Mouse (Mus musculus) MEL (cell line): ENCODE measurements at regions not wholly inside any gene's neighbourhood (a gene's known extent, or its start where the extent isn't known, plus 50 kb on each side); places are given as distances from the start of the nearest gene placed in this dataset.

Experiments used
- DNase-seq: peaks from one replicate; pipeline ENCODE4 v3.0.0; 2011; ENCODE audit warnings: low read depth, low spot score
- H3K27ac ChIP-seq: 2 replicates; pipeline ENCODE4 v1.5.1; 2012; ENCODE audit warnings: low read depth, mild to moderate bottlenecking, control low read depth, low read length, moderate library complexity; ENCODE audit not compliant: control insufficient read depth
- H3K27me3 ChIP-seq, 2 experiments: fragments of 150-350 bp in 1 of 2; sonication (generic) in 1 of 2; 2 replicates each; pipeline ENCODE4 v1.6.1; 2012; ENCODE audit warnings: low read length in 2 of 2, mild to moderate bottlenecking in 2 of 2, improper control_type of control experiment in 1 of 2, moderate library complexity in 1 of 2; ENCODE audit not compliant: insufficient read depth in 2 of 2, control insufficient read depth in 1 of 2
- H3K36me3 ChIP-seq, 2 experiments: 2 replicates each; pipeline ENCODE4 v1.6.1; 2012 to 2014; ENCODE audit warnings: low read length in 2 of 2, improper control_type of control experiment in 1 of 2, inconsistent platforms in 1 of 2, mild to moderate bottlenecking in 1 of 2; ENCODE audit not compliant: insufficient read depth in 2 of 2, control insufficient read depth in 1 of 2
- H3K4me1 ChIP-seq, 2 experiments: fragments of 150-350 bp in 1 of 2; sonication (generic) in 1 of 2; 2 replicates each; pipeline ENCODE4 v1.6.1; 2012; ENCODE audit warnings: low read length in 2 of 2, improper control_type of control experiment in 1 of 2, mild to moderate bottlenecking in 1 of 2; ENCODE audit not compliant: insufficient read depth in 2 of 2, control insufficient read depth in 1 of 2
- H3K4me3 ChIP-seq, 2 experiments: fragments of 150-350 bp in 1 of 2; sonication (generic) in 1 of 2; 2 replicates each; pipeline ENCODE4 v1.5.1; 2012; ENCODE audit warnings: low read depth in 2 of 2, low read length in 2 of 2, mild to moderate bottlenecking in 2 of 2, moderate library complexity in 2 of 2, control low read depth in 1 of 2, improper control_type of control experiment in 1 of 2; ENCODE audit not compliant: control insufficient read depth in 1 of 2, insufficient read depth in 1 of 2
- H3K79me2 ChIP-seq: 2 replicates; pipeline ENCODE4 v1.6.1; 2012; ENCODE audit warnings: mild to moderate bottlenecking, low read length, moderate library complexity; ENCODE audit not compliant: control insufficient read depth, poor library complexity, insufficient read depth
- H3K9ac ChIP-seq: 2 replicates; pipeline ENCODE4 v1.6.1; 2012; ENCODE audit warnings: low read depth, mild to moderate bottlenecking, control low read depth, low read length, moderate library complexity; ENCODE audit not compliant: control insufficient read depth, poor library complexity, severe bottlenecking
- H3K9me3 ChIP-seq: fragments of 150-350 bp; sonication (generic); replicated peaks from 2 replicates; pipeline ENCODE4 v1.6.1; 2012; ENCODE audit warnings: mild to moderate bottlenecking, low read length, improper control_type of control experiment, moderate library complexity; ENCODE audit not compliant: insufficient read depth
- CHD1 ChIP-seq: IDR thresholded peaks from 2 replicates; pipeline ENCODE4 v1.6.1; 2012; ENCODE audit warnings: low read depth, mild to moderate bottlenecking, inconsistent platforms, low read length, improper control_type of control experiment
- CHD2 ChIP-seq: IDR thresholded peaks from 2 replicates; pipeline ENCODE4 v1.6.1; 2011; ENCODE audit warnings: low read length, improper control_type of control experiment
- CTCF ChIP-seq, 3 experiments: IDR thresholded peaks in 2 of 3; conservative IDR thresholded peaks in 1 of 3; 2 replicates each; pipeline ENCODE4 v1.5.1; 2011 to 2012; ENCODE audit warnings: low read length in 3 of 3, low read depth in 2 of 3, mild to moderate bottlenecking in 2 of 3, improper control_type of control experiment in 1 of 3, inconsistent platforms in 1 of 3, mixed read lengths in 1 of 3, moderate library complexity in 1 of 3; ENCODE audit not compliant: control insufficient read depth in 1 of 3, insufficient read depth in 1 of 3, poor library complexity in 1 of 3, severe bottlenecking in 1 of 3
- E2F4 ChIP-seq: IDR thresholded peaks from 2 replicates; pipeline ENCODE4 v1.6.1; 2011; ENCODE audit warnings: low read depth, low read length, improper control_type of control experiment, borderline replicate concordance
- ELF1 ChIP-seq: IDR thresholded peaks from 2 replicates; pipeline ENCODE4 v1.6.1; 2014; ENCODE audit warnings: low read depth, mild to moderate bottlenecking, inconsistent platforms, low read length, improper control_type of control experiment, moderate library complexity
- ETS1 ChIP-seq: IDR thresholded peaks from 2 replicates; pipeline ENCODE4 v1.6.1; 2012; ENCODE audit warnings: low read depth, mild to moderate bottlenecking, inconsistent platforms, low read length, improper control_type of control experiment, moderate library complexity
- GATA1 ChIP-seq: IDR thresholded peaks from 2 replicates; pipeline ENCODE4 v1.6.1; 2011; ENCODE audit warnings: low read depth, low read length, improper control_type of control experiment
- HCFC1 ChIP-seq: IDR thresholded peaks from 2 replicates; pipeline ENCODE4 v1.6.1; 2012; ENCODE audit warnings: low read depth, mild to moderate bottlenecking, inconsistent platforms, low read length, improper control_type of control experiment, moderate library complexity
- JUND ChIP-seq: IDR thresholded peaks from 2 replicates; pipeline ENCODE4 v1.6.1; 2011; ENCODE audit warnings: low read depth, mild to moderate bottlenecking, improper control_type of control experiment, low read length
- KAT2A ChIP-seq: conservative IDR thresholded peaks from 2 replicates; pipeline ENCODE4 v1.6.1; 2012; ENCODE audit warnings: low read depth, low read length, improper control_type of control experiment, inconsistent platforms
- MAFK ChIP-seq: IDR thresholded peaks from 2 replicates; pipeline ENCODE4 v1.6.1; 2011; ENCODE audit warnings: low read depth, mild to moderate bottlenecking, low read length, improper control_type of control experiment, borderline replicate concordance
- MAX ChIP-seq: IDR thresholded peaks from 2 replicates; pipeline ENCODE4 v1.6.1; 2011; ENCODE audit warnings: low read length, improper control_type of control experiment
- MAZ ChIP-seq: IDR thresholded peaks from 2 replicates; pipeline ENCODE4 v1.6.1; 2012; ENCODE audit warnings: low read depth, mild to moderate bottlenecking, inconsistent platforms, low read length, improper control_type of control experiment
- MEF2A ChIP-seq: IDR thresholded peaks from 2 replicates; pipeline ENCODE4 v1.6.1; 2014; ENCODE audit warnings: low read depth, mild to moderate bottlenecking, inconsistent platforms, low read length, improper control_type of control experiment; ENCODE audit not compliant: poor library complexity, insufficient replicate concordance, severe bottlenecking; ENCODE audit errors: extremely low read depth
- MXI1 ChIP-seq: IDR thresholded peaks from 2 replicates; pipeline ENCODE4 v1.6.1; 2011; ENCODE audit warnings: mild to moderate bottlenecking, low read depth, low read length, improper control_type of control experiment
- NRF1 ChIP-seq: IDR thresholded peaks from 2 replicates; pipeline ENCODE4 v1.6.1; 2014; ENCODE audit warnings: low read depth, mild to moderate bottlenecking, inconsistent platforms, low read length, improper control_type of control experiment, moderate library complexity; ENCODE audit not compliant: poor library complexity, insufficient read depth, severe bottlenecking
- POLR2AphosphoS2 ChIP-seq: IDR thresholded peaks from 2 replicates; pipeline ENCODE4 v1.6.1; 2011; ENCODE audit warnings: low read length, improper control_type of control experiment
- POLR2AphosphoS5 ChIP-seq: IDR thresholded peaks from 2 replicates; pipeline ENCODE4 v1.6.1; 2012; ENCODE audit warnings: low read depth, borderline replicate concordance, mild to moderate bottlenecking, inconsistent platforms, low read length, moderate library complexity, mixed read lengths
- RAD21 ChIP-seq: IDR thresholded peaks from 2 replicates; pipeline ENCODE4 v1.6.1; 2011; ENCODE audit warnings: mild to moderate bottlenecking, low read depth, low read length, improper control_type of control experiment
- SMC3 ChIP-seq: IDR thresholded peaks from 2 replicates; pipeline ENCODE4 v1.6.1; 2011; ENCODE audit warnings: low read depth, low read length, improper control_type of control experiment
- TAL1 ChIP-seq: IDR thresholded peaks from 2 replicates; pipeline ENCODE4 v1.6.1; 2012; ENCODE audit warnings: mild to moderate bottlenecking, inconsistent platforms, low read length, moderate library complexity, mixed read lengths
- TCF12 ChIP-seq: IDR thresholded peaks from 2 replicates; pipeline ENCODE4 v1.6.1; 2014; ENCODE audit warnings: low read depth, mild to moderate bottlenecking, inconsistent platforms, low read length, improper control_type of control experiment, moderate library complexity
- UBTF ChIP-seq: IDR thresholded peaks from 2 replicates; pipeline ENCODE4 v1.6.1; 2012; ENCODE audit warnings: low read depth, mild to moderate bottlenecking, inconsistent platforms, low read length, improper control_type of control experiment, moderate library complexity, borderline replicate concordance; ENCODE audit not compliant: insufficient read depth
- USF2 ChIP-seq, 2 experiments: IDR thresholded peaks; 2 replicates each; pipeline ENCODE4 v1.6.1; 2011 to 2012; ENCODE audit warnings: improper control_type of control experiment in 2 of 2, low read length in 2 of 2, borderline replicate concordance in 1 of 2, inconsistent platforms in 1 of 2, low read depth in 1 of 2, mild to moderate bottlenecking in 1 of 2; ENCODE audit not compliant: insufficient read depth in 1 of 2
- ZC3H11A ChIP-seq: IDR thresholded peaks from 2 replicates; pipeline ENCODE4 v1.6.1; 2012; ENCODE audit warnings: low read depth, mild to moderate bottlenecking, inconsistent platforms, low read length, improper control_type of control experiment
- ZMIZ1 ChIP-seq: IDR thresholded peaks from 2 replicates; pipeline ENCODE4 v1.6.1; 2012; ENCODE audit warnings: low read depth, mild to moderate bottlenecking, inconsistent platforms, low read length, improper control_type of control experiment, moderate library complexity

- Histone ChIP-seq H3K79me2 (no peaks in the 10 kb centered on the region), H3K9me3 (no peaks in the 10 kb centered on the region), H3K36me3 (no peaks in the 10 kb centered on the region), H3K4me3 (no peak overlapping the region), H3K4me1 (no peaks in the 10 kb centered on the region), H3K9ac (no peak overlapping the region), H3K27me3 (no peaks in the 10 kb centered on the region), H3K27ac (no peak overlapping the region)
- no peak for TF ChIP-seq USF2 (IDR thresholded peaks at IDR 0.05; ENCODE audit: borderline replicate concordance in 1 of 2, insufficient read depth in 1 of 2, low read depth in 1 of 2, low read length in 2 of 2)
- no peak for TF ChIP-seq GATA1
- no peak for TF ChIP-seq CTCF (IDR thresholded peaks at IDR 0.05 in 2 of 3, conservative IDR thresholded peaks at IDR 0.05 in 1 of 3; ENCODE audit: control insufficient read depth in 1 of 3, insufficient read depth in 1 of 3, low read depth in 2 of 3, low read length in 3 of 3, poor library complexity in 1 of 3, severe bottlenecking in 1 of 3)
- TF ChIP-seq KAT2A: no peak
- TF ChIP-seq RAD21: no peak
- no peak for TF ChIP-seq CHD2
- no peak for TF ChIP-seq E2F4
- TF ChIP-seq MXI1: no peak
- TF ChIP-seq ZC3H11A: no peak
- TF ChIP-seq TCF12: no peak
- no peak for TF ChIP-seq NRF1
- TF ChIP-seq ETS1: no peak
- no peak for TF ChIP-seq MAZ
- no peak for TF ChIP-seq MEF2A
- TF ChIP-seq ZMIZ1: no peak
- no peak for TF ChIP-seq POLR2AphosphoS2
- no peak for TF ChIP-seq TAL1
- DNase-seq: no peak
Measured at GRCm38 (mm10) chr10:122291091-122291490, 157.2 kb upstream of the Avpr1a start.

DNA sequence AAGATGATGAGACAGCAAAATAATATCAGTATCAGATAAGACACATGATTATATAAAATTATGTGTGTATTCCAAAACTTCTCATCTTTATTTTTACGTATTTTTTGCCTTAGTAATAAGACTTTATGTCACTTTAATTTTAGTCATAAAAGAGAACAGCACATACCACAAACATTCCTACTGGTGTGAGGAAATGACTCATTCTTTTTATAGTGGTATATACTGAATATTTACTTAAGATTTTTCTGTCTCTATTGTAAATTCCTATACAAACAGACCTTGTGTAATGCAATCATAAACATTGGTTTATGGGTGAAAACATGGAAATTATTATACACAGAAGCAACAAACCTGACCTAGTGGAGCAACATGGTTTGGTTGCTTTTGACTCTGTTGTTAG lies 173.4 kb upstream of the Avpr1a start:
- no peak overlapping the region for H3K9ac ChIP-seq
- H3K9me3 ChIP-seq: no peaks in the 10 kb centered on the region
- H3K4me1 ChIP-seq: no peaks in the 10 kb centered on the region
- H3K36me3 ChIP-seq: no peaks in the 10 kb centered on the region
- TF ChIP-seq POLR2AphosphoS5 (no peak), ELF1 (no peak), MAX (no peak), E2F4 (no peak), MAFK (no peak), CHD2 (no peak), TCF12 (no peak), USF2 (IDR thresholded peaks at IDR 0.05; ENCODE audit: borderline replicate concordance in 1 of 2, insufficient read depth in 1 of 2, low read depth in 1 of 2, low read length in 2 of 2) (no peak), CHD1 (no peak), KAT2A (no peak), SMC3 (no peak), ZMIZ1 (no peak), JUND (no peak), HCFC1 (no peak), UBTF (no peak)
- H3K27ac ChIP-seq: no peak overlapping the region
- no peaks in the 10 kb centered on the region for H3K27me3 ChIP-seq
- no peak overlapping the region for H3K4me3 ChIP-seq
- no peak for DNase-seq
- no peaks in the 10 kb centered on the region for H3K79me2 ChIP-seq
